ENCODE assay signal across 8 mouse cellular contexts in genomic region chr2:132906763-132907162, GRCm38 (mm10). TPM values are rescaled to one million over a fixed set of nuclear protein-coding genes. Genes with fewer than 3 reads are reported as not detected.
DNase-seq lines count a peak whose midpoint lies in the region.

No protein-coding gene starts in this region.

- peak; percentile 25 for DNase-seq in adrenal gland, adult 8-10 months
- no peak for DNase-seq in adrenal gland, postnatal 25 days
- peak; percentile 71 for DNase-seq in layer of hippocampus, adult 11-12 months (ENCODE audit: low spot score)
- DNase-seq in layer of hippocampus, postnatal 36 days: no peak
- DNase-seq in Muller cell, postnatal 12 days (ENCODE audit: inconsistent ontology term): peak; percentile 35
- DNase-seq in embryo, embryonic 10.5 days (ENCODE audit: low spot score): peak; percentile 79
- peak; percentile 44 for DNase-seq in lung, postnatal 14 days
- DNase-seq in yolk sac, embryonic 10.5 days (ENCODE audit: low spot score): no peak

RNA-seq across cellular contexts. Expression of gene Lrrn4, which starts 26.1 kb away (rescaled TPM):
- 1 to 10 TPM; 2.5 to 4.4 (median 3.3) TPM for total RNA-seq in adrenal gland, adult 8-10 months (2022)
- 1.6 and 2.2 TPM in 2 replicates for total RNA-seq in adrenal gland, postnatal 25 days (2021)
- under 1 TPM; 0.43 to 0.47 TPM for total RNA-seq in layer of hippocampus, postnatal 36 days (2021)

RNA-seq across cellular contexts. Expression of gene Fermt1, which starts 38.9 kb away (rescaled TPM):
- not detected for total RNA-seq in adrenal gland, adult 8-10 months (2022)
- total RNA-seq in adrenal gland, postnatal 25 days (2021): not detected in 2 replicates
- total RNA-seq in layer of hippocampus, postnatal 36 days (2021): under 1 TPM; 0.27 to 0.48 TPM

Comparison
In these comparisons a context has a peak if more than half of its experiments do, and no peak if none do; other contexts are left out.
1. DNase-seq: peak in adrenal gland, adult 8-10 months (single experiment), layer of hippocampus, adult 11-12 months (single experiment), Muller cell, postnatal 12 days (single experiment), embryo, embryonic 10.5 days (single experiment) and lung, postnatal 14 days (single experiment); none in adrenal gland, postnatal 25 days (single experiment), layer of hippocampus, postnatal 36 days (0 of 2) and yolk sac, embryonic 10.5 days (single experiment).